Mouse (Mus musculus) neural tube, embryonic 12.5 days (tissue): ENCODE data around the gene Atp13a4. TPM values are rescaled to one million over a fixed set of nuclear protein-coding genes. Genes with fewer than 3 reads are reported as not detected.

Experiments
- ATAC-seq: fragments of 200-750 bp; cut with Nextera tagmentation; 2 replicates; pipeline ENCODE4 v1.8.0; 2017; ENCODE audit warnings: low read depth, mild to moderate bottlenecking, moderate TSS enrichment, moderate library complexity; ENCODE audit not compliant: low FRiP score
- H3K27ac ChIP-seq: fragments of 300-500 bp; sonication (generic); 2 replicates; pipeline ENCODE4 v1.5.1; 2016
- H3K27me3 ChIP-seq: fragments of 300-500 bp; sonication (generic); replicated peaks from 2 replicates; pipeline ENCODE4 v1.6.1; 2016; ENCODE audit warnings: mild to moderate bottlenecking
- H3K36me3 ChIP-seq: fragments of 300-500 bp; sonication (generic); 2 replicates; pipeline ENCODE4 v1.6.1; 2016; ENCODE audit warnings: mild to moderate bottlenecking
- H3K4me1 ChIP-seq: fragments of 300-500 bp; sonication (generic); 2 replicates; pipeline ENCODE4 v1.6.1; 2016
- H3K4me2 ChIP-seq: fragments of 300-500 bp; sonication (generic); replicated peaks from 2 replicates; pipeline ENCODE4 v1.6.1; 2016; ENCODE audit warnings: mild to moderate bottlenecking
- H3K4me3 ChIP-seq: fragments of 300-500 bp; sonication (generic); 2 replicates; pipeline ENCODE4 v1.5.1; 2016
- H3K9ac ChIP-seq: fragments of 300-500 bp; sonication (generic); 2 replicates; pipeline ENCODE4 v1.6.1; 2016; ENCODE audit warnings: mild to moderate bottlenecking
- H3K9me3 ChIP-seq: fragments of 300-500 bp; sonication (generic); 2 replicates; pipeline ENCODE4 v1.6.1; 2016; ENCODE audit warnings: mild to moderate bottlenecking
- WGBS: fragments of 180-500 bp; shearing (Covaris S2); methylation state at CpG from one replicate; pipeline ENCODE4 v1.1.7; 2016; 5-methylcytosine and 5-hydroxymethylcytosine counted together
- polyA plus RNA-seq: library from polyadenylated mRNA; unstranded; fragments of >200 nt; fragmentation: Nextera tagmentation; extraction: Ambion mirVana; gene quantifications from 2 replicates; pipeline ENCODE4 v1.2.1, GENCODE M21; 2016

Atp13a4 gene
- polyA plus RNA-seq, 1 experiment from 2014 or later, result 0.49 TPM

- no peaks in the 10 kb centered on the region for H3K4me1 ChIP-seq
- H3K27ac ChIP-seq, result no peak overlapping the region
- no peak overlapping the region for H3K4me3 ChIP-seq
- no peaks in the 10 kb centered on the region for H3K9me3 ChIP-seq
- no peaks in the 10 kb centered on the region for H3K27me3 ChIP-seq
- H3K36me3 ChIP-seq, result no peaks in the 10 kb centered on the region
- WGBS, result 81% methylated on average over 10 of the region's 10 CpGs
- H3K9ac ChIP-seq, result no peak overlapping the region
- H3K4me2 ChIP-seq, result no peak overlapping the region
- ATAC-seq, result no peak
Observed at GRCm38 (mm10) chr16:29459331-29459730, 85.3 kb downstream of the Atp13a4 start.

- Histone ChIP-seq H3K4me1 (no peaks in the 10 kb centered on the region), H3K9ac (no peak overlapping the region), H3K27ac (no peak overlapping the region), H3K27me3 (no peaks in the 10 kb centered on the region), H3K4me3 (no peak overlapping the region), H3K36me3 (no peaks in the 10 kb centered on the region), H3K4me2 (no peak overlapping the region), H3K9me3 (no peaks in the 10 kb centered on the region)
- no peak for ATAC-seq
- 84% methylated on average over 2 of the region's 2 CpGs for WGBS
Observed at GRCm38 (mm10) chr16:29456851-29457250, 87.8 kb downstream of the Atp13a4 start.

GRCm38 (mm10) chr16:29453282-29453681 is 91.4 kb downstream of the Atp13a4 start:
- Histone ChIP-seq H3K9me3 (no peaks in the 10 kb centered on the region), H3K4me2 (no peak overlapping the region), H3K36me3 (no peaks in the 10 kb centered on the region), H3K27ac (no peak overlapping the region), H3K27me3 (no peaks in the 10 kb centered on the region), H3K9ac (no peak overlapping the region), H3K4me3 (no peak overlapping the region), H3K4me1 (no peaks in the 10 kb centered on the region)
- WGBS, result 83% methylated on average over 6 of the region's 6 CpGs
- no peak for ATAC-seq

- Histone ChIP-seq H3K4me2 (no peak overlapping the region), H3K4me1 (no peaks in the 10 kb centered on the region), H3K4me3 (no peak overlapping the region), H3K27ac (no peak overlapping the region), H3K9me3 (no peaks in the 10 kb centered on the region), H3K36me3 (no peaks in the 10 kb centered on the region), H3K9ac (no peak overlapping the region), H3K27me3 (no peaks in the 10 kb centered on the region)
- WGBS, result 56% methylated on average over 3 of the region's 3 CpGs
- no peak; the same call in 1 of the 2 replicates for ATAC-seq
Observed at GRCm38 (mm10) chr16:29451706-29452105, 93.0 kb downstream of the Atp13a4 start.

- Histone ChIP-seq H3K27me3 (no peaks in the 10 kb centered on the region), H3K9ac (no peak overlapping the region), H3K27ac (no peak overlapping the region), H3K9me3 (no peaks in the 10 kb centered on the region), H3K36me3 (no peaks in the 10 kb centered on the region), H3K4me2 (no peak overlapping the region), H3K4me1 (no peaks in the 10 kb centered on the region), H3K4me3 (no peak overlapping the region)
- no peak for ATAC-seq
- WGBS, result 62% methylated on average over 3 of the region's 3 CpGs
Observed at GRCm38 (mm10) chr16:29442126-29442525, 102.5 kb downstream of the Atp13a4 start.

- Histone ChIP-seq H3K9ac (no peak overlapping the region), H3K4me1 (no peaks in the 10 kb centered on the region), H3K27me3 (no peaks in the 10 kb centered on the region), H3K27ac (no peak overlapping the region), H3K4me3 (no peak overlapping the region), H3K36me3 (no peaks in the 10 kb centered on the region), H3K4me2 (no peak overlapping the region), H3K9me3 (no peaks in the 10 kb centered on the region)
- WGBS, result 74% methylated on average over 10 of the region's 10 CpGs
- ATAC-seq, result no peak
Observed at GRCm38 (mm10) chr16:29441405-29441985, 103.2 kb downstream of the Atp13a4 start.

GRCm38 (mm10) chr16:29438045-29438444 is 106.6 kb downstream of the Atp13a4 start:
- WGBS, result 81% methylated on average over 5 of the region's 5 CpGs
- no peak for ATAC-seq
- Histone ChIP-seq H3K4me2 (no peak overlapping the region), H3K27me3 (no peaks in the 10 kb centered on the region), H3K4me1 (no peaks in the 10 kb centered on the region), H3K9ac (no peak overlapping the region), H3K4me3 (no peak overlapping the region), H3K9me3 (no peaks in the 10 kb centered on the region), H3K27ac (no peak overlapping the region), H3K36me3 (no peaks in the 10 kb centered on the region)

- Histone ChIP-seq H3K4me1 (no peaks in the 10 kb centered on the region), H3K36me3 (no peaks in the 10 kb centered on the region), H3K9ac (no peak overlapping the region), H3K4me3 (no peak overlapping the region), H3K4me2 (no peak overlapping the region), H3K27ac (no peak overlapping the region), H3K9me3 (no peaks in the 10 kb centered on the region), H3K27me3 (no peaks in the 10 kb centered on the region)
- 82% methylated on average over 6 of the region's 6 CpGs for WGBS
- no peak for ATAC-seq
Observed at GRCm38 (mm10) chr16:29435746-29436145, 108.9 kb downstream of the Atp13a4 start.

GRCm38 (mm10) chr16:29434712-29435111 is 110.0 kb downstream of the Atp13a4 start:
- no peaks in the 10 kb centered on the region for H3K36me3 ChIP-seq
- no peak overlapping the region for H3K4me3 ChIP-seq
- no peak overlapping the region for H3K27ac ChIP-seq
- 17% methylated on average over 5 of the region's 5 CpGs for WGBS
- no peak overlapping the region for H3K4me2 ChIP-seq
- peak; percentile 70 for ATAC-seq
- H3K4me1 ChIP-seq, result no peaks in the 10 kb centered on the region
- no peak overlapping the region for H3K9ac ChIP-seq
- H3K9me3 ChIP-seq, result no peaks in the 10 kb centered on the region
- no peaks in the 10 kb centered on the region for H3K27me3 ChIP-seq

- H3K9ac ChIP-seq, result no peak overlapping the region
- no peak overlapping the region for H3K27ac ChIP-seq
- H3K4me2 ChIP-seq, result no peak overlapping the region
- WGBS, result 93% methylated on average over 6 of the region's 6 CpGs
- ATAC-seq, result no peak
- no peaks in the 10 kb centered on the region for H3K4me1 ChIP-seq
- H3K36me3 ChIP-seq, result no peaks in the 10 kb centered on the region
- H3K9me3 ChIP-seq, result no peaks in the 10 kb centered on the region
- H3K4me3 ChIP-seq, result no peak overlapping the region
- H3K27me3 ChIP-seq, result no peaks in the 10 kb centered on the region
Observed at GRCm38 (mm10) chr16:29414822-29415221, 129.8 kb downstream of the Atp13a4 start.

GRCm38 (mm10) chr16:29407319-29407718 is 137.3 kb downstream of the Atp13a4 start:
- H3K27me3 ChIP-seq, result no peaks in the 10 kb centered on the region

GRCm38 (mm10) chr16:29399079-29399478 is 145.6 kb downstream of the Atp13a4 start:
- WGBS, result 95% methylated on average over 2 of the region's 2 CpGs
- H3K9me3 ChIP-seq, result no peaks in the 10 kb centered on the region
- ATAC-seq, result no peak
- no peak overlapping the region for H3K4me2 ChIP-seq
- no peaks in the 10 kb centered on the region for H3K27me3 ChIP-seq
- no peaks in the 10 kb centered on the region for H3K36me3 ChIP-seq
- H3K27ac ChIP-seq, result no peak overlapping the region
- H3K9ac ChIP-seq, result no peak overlapping the region
- H3K4me1 ChIP-seq, result no peaks in the 10 kb centered on the region
- no peak overlapping the region for H3K4me3 ChIP-seq

More at GRCm38 (mm10) chr16:29407319-29407718, 137.3 kb downstream of the Atp13a4 start:
- Histone ChIP-seq H3K4me3 (no peak overlapping the region), H3K27ac (no peak overlapping the region), H3K36me3 (no peaks in the 10 kb centered on the region), H3K9ac (no peak overlapping the region), H3K9me3 (no peaks in the 10 kb centered on the region), H3K4me1 (no peaks in the 10 kb centered on the region), H3K4me2 (no peak overlapping the region)
- ATAC-seq, result no peak
- WGBS, result 93% methylated on average over 10 of the region's 10 CpGs

- H3K27me3 ChIP-seq, result no peaks in the 10 kb centered on the region
- H3K9ac ChIP-seq, result no peak overlapping the region
- no peak for ATAC-seq
- no peaks in the 10 kb centered on the region for H3K9me3 ChIP-seq
- H3K27ac ChIP-seq, result no peak overlapping the region
- no peak overlapping the region for H3K4me2 ChIP-seq
- no peak overlapping the region for H3K4me3 ChIP-seq
- no peaks in the 10 kb centered on the region for H3K36me3 ChIP-seq
- H3K4me1 ChIP-seq, result no peaks in the 10 kb centered on the region
- WGBS, result 89% methylated on average over 4 of the region's 4 CpGs
Observed at GRCm38 (mm10) chr16:29384781-29385180, 159.9 kb downstream of the Atp13a4 start.
